In the genomic region with DNA sequence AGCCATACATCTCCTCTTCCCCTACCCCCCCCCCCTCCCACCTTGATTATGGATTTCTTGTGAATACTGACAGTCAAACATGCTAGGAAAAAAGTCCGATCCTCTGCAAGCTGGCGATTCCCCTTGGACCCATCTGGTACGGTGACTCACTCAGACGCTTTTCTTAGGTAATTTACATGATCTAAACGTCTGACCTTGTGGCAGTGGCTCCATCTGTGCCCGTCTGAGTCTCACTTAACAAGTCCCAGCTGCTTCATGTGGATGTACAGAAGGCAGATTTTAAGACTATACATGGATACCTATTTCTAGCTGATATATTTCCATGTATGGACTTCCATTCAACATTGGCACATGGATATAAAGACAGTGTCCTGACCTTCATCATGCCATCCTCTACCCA, we compare ENCODE assay signal across 22 mouse cellular contexts.
DNase-seq lines count a peak whose midpoint lies in the region; ATAC-seq and TF ChIP-seq lines count a peak whose summit lies in the region.
"Had no signal": no experiment of that assay in that cellular context is flagged by ENCODE, and none has a peak within 500 bp of the region (broad histone marks: within the 10 kb centered on the region; RNA-seq: fewer than 3 reads in every experiment).

No protein-coding gene starts in this region.

- no peak overlapping the region for H3K27ac ChIP-seq in midbrain, embryonic 11.5 days (ENCODE audit: low read depth, low read length)
- no peak overlapping the region for H3K27ac ChIP-seq in midbrain, embryonic 10.5 days (replicated peaks)
- no peak overlapping the region for H3K27ac ChIP-seq in forebrain, postnatal 0 days (ENCODE audit: low read depth, low read length)
- H3K27ac ChIP-seq: heart, embryonic 13.5 days; limb, embryonic 12.5 days; liver, embryonic 13.5 days; lung, embryonic 15.5 days; macrophage; neural tube, embryonic 13.5 days had no signal

- no peak overlapping the region for H3K9ac ChIP-seq in midbrain, embryonic 11.5 days (ENCODE audit: low read length)
- H3K9ac ChIP-seq in forebrain, postnatal 0 days: no peak overlapping the region
- H3K9ac ChIP-seq: heart, embryonic 13.5 days; limb, embryonic 12.5 days; liver, embryonic 13.5 days; lung, embryonic 15.5 days; neural tube, embryonic 13.5 days had no signal

- no peaks in the 10 kb centered on the region for H3K9me3 ChIP-seq in midbrain, embryonic 11.5 days (ENCODE audit: control insufficient read depth, low read length)
- no peaks in the 10 kb centered on the region for H3K9me3 ChIP-seq in midbrain, embryonic 10.5 days (replicated peaks)
- H3K9me3 ChIP-seq in forebrain, postnatal 0 days (ENCODE audit: low read length): no peaks in the 10 kb centered on the region
- H3K9me3 ChIP-seq: heart, embryonic 13.5 days; limb, embryonic 12.5 days; liver, embryonic 13.5 days; lung, embryonic 15.5 days; neural tube, embryonic 13.5 days had no signal

- H3K4me3 ChIP-seq in midbrain, embryonic 11.5 days (ENCODE audit: low read depth, low read length): no peak overlapping the region
- H3K4me3 ChIP-seq in midbrain, embryonic 10.5 days: no peak overlapping the region
- no peak overlapping the region for H3K4me3 ChIP-seq in forebrain, postnatal 0 days (ENCODE audit: low read depth, low read length)
- H3K4me3 ChIP-seq: heart, embryonic 13.5 days; limb, embryonic 12.5 days; liver, embryonic 13.5 days; lung, embryonic 15.5 days; neural tube, embryonic 13.5 days had no signal

- intact Hi-C loops in heart, postnatal 10 days (cut with DNase I): no loop called here

- no peaks in the 10 kb centered on the region for H3K27me3 ChIP-seq in midbrain, embryonic 11.5 days (ENCODE audit: control insufficient read depth, insufficient read depth, low read length)
- no peaks in the 10 kb centered on the region for H3K27me3 ChIP-seq in midbrain, embryonic 10.5 days (ENCODE audit: low read depth, poor library complexity, severe bottlenecking)
- H3K27me3 ChIP-seq in forebrain, postnatal 0 days (ENCODE audit: insufficient read depth, low read length): no peaks in the 10 kb centered on the region
- H3K27me3 ChIP-seq: heart, embryonic 13.5 days; limb, embryonic 12.5 days; liver, embryonic 13.5 days; lung, embryonic 15.5 days; neural tube, embryonic 13.5 days had no signal

- ATAC-seq in midbrain, embryonic 11.5 days (ENCODE audit: low FRiP score): peak; percentile 48; the same call in 1 of the 2 replicates
- ATAC-seq in forebrain, postnatal 0 days: peak; percentile 36; the same call in 1 of the 2 replicates
- ATAC-seq: inflammation-experienced regulatory T-cells, adult 6 months had no signal

- no peak for TF ChIP-seq CTCF in forebrain, postnatal 0 days (IDR thresholded peaks at IDR 0.05; ENCODE audit: low read depth)

- no peaks in the 10 kb centered on the region for H3K4me1 ChIP-seq in midbrain, embryonic 11.5 days (ENCODE audit: control insufficient read depth, insufficient read depth, low read length)
- no peaks in the 10 kb centered on the region for H3K4me1 ChIP-seq in midbrain, embryonic 10.5 days
- no peaks in the 10 kb centered on the region for H3K4me1 ChIP-seq in forebrain, postnatal 0 days (ENCODE audit: insufficient read depth)
- H3K4me1 ChIP-seq: heart, embryonic 13.5 days; limb, embryonic 12.5 days; liver, embryonic 13.5 days; lung, embryonic 15.5 days had no signal

- no peak overlapping the region for H3K4me2 ChIP-seq in midbrain, embryonic 11.5 days
- no peak overlapping the region for H3K4me2 ChIP-seq in forebrain, postnatal 0 days (ENCODE audit: low read depth)
- H3K4me2 ChIP-seq: heart, embryonic 13.5 days; limb, embryonic 12.5 days; liver, embryonic 13.5 days; lung, embryonic 15.5 days; neural tube, embryonic 13.5 days had no signal

- 67% methylated on average over 6 of the region's 6 CpGs for WGBS in midbrain, embryonic 11.5 days
- WGBS in midbrain, embryonic 10.5 days: 77% methylated on average over 6 of the region's 6 CpGs
- 40% methylated on average over 6 of the region's 6 CpGs for WGBS in forebrain, postnatal 0 days

- DNase-seq in adrenal gland, adult 8-10 months: peak; percentile 2
- no peak for DNase-seq in adrenal gland, postnatal 25 days
- no peak for DNase-seq in midbrain, embryonic 11.5 days (ENCODE audit: low spot score, missing footprints)
- DNase-seq in midbrain, embryonic 10.5 days (ENCODE audit: low spot score): no peak
- DNase-seq in brain, adult 2 months (ENCODE audit: low read depth, low spot score): peak; percentile 67
- DNase-seq in forebrain, postnatal 0 days: peak; percentile 10
- no peak for DNase-seq in heart, postnatal 10 days
- DNase-seq in kidney, postnatal 25 days: no peak
- DNase-seq: cerebellum, adult 8-10 months; heart, adult 11 months; heart, postnatal 4 days; kidney, adult 8-10 months; kidney, postnatal 36 days; layer of hippocampus, adult 9-11 months; liver, embryonic 13.5 days; thymus, postnatal 36 days had no signal

- H3K36me3 ChIP-seq in midbrain, embryonic 11.5 days (ENCODE audit: control insufficient read depth, insufficient read depth, low read length): no peaks in the 10 kb centered on the region
- no peaks in the 10 kb centered on the region for H3K36me3 ChIP-seq in midbrain, embryonic 10.5 days
- no peaks in the 10 kb centered on the region for H3K36me3 ChIP-seq in forebrain, postnatal 0 days (ENCODE audit: insufficient read depth)
- H3K36me3 ChIP-seq: heart, embryonic 13.5 days; limb, embryonic 12.5 days; liver, embryonic 13.5 days; lung, embryonic 15.5 days; neural tube, embryonic 13.5 days had no signal

Comparison
In these comparisons a context has a peak if more than half of its experiments do, and no peak if none do; other contexts are left out.
1. DNase-seq: peak in adrenal gland, adult 8-10 months (single experiment), brain, adult 2 months (single experiment) and forebrain, postnatal 0 days (single experiment); none in adrenal gland, postnatal 25 days (single experiment), midbrain, embryonic 11.5 days (single experiment), midbrain, embryonic 10.5 days (single experiment), heart, postnatal 10 days (0 of 2) and kidney, postnatal 25 days (0 of 2).